Mouse (Mus musculus) heart, postnatal 0 days (tissue): ENCODE data around the gene Nrxn1. TPM values are rescaled to one million over a fixed set of nuclear protein-coding genes. Genes with fewer than 3 reads are reported as not detected.

Experiments
- ATAC-seq: fragments of 200-750 bp; cut with Nextera tagmentation; 2 replicates; pipeline ENCODE4 v1.8.0; 2017; ENCODE audit warnings: low read depth, moderate number of reproducible peaks, moderate library complexity; ENCODE audit not compliant: insufficient read depth
- DNase-seq: peaks from one replicate; pipeline ENCODE4 v3.0.0-alpha.2; 2016; ENCODE audit warnings: low spot score
- H3K27ac ChIP-seq: fragments of 300-500 bp; sonication (generic); 2 replicates; pipeline ENCODE4 v1.5.1; 2014; ENCODE audit warnings: low read depth, mild to moderate bottlenecking
- H3K27me3 ChIP-seq: fragments of 300-500 bp; sonication (generic); 2 replicates; pipeline ENCODE4 v1.6.1; 2014; ENCODE audit warnings: low read length, mixed read lengths; ENCODE audit not compliant: control insufficient read depth, insufficient read depth
- H3K36me3 ChIP-seq: fragments of 300-500 bp; sonication (generic); replicated peaks from 2 replicates; pipeline ENCODE4 v1.6.1; 2014; ENCODE audit warnings: low read length, mixed read lengths; ENCODE audit not compliant: control insufficient read depth, insufficient read depth
- H3K4me1 ChIP-seq: fragments of 300-500 bp; sonication (generic); 2 replicates; pipeline ENCODE4 v1.6.1; 2014; ENCODE audit warnings: antibody characterized with exemption; ENCODE audit not compliant: control insufficient read depth, insufficient read depth
- H3K4me2 ChIP-seq: fragments of 300-500 bp; sonication (generic); 2 replicates; pipeline ENCODE4 v1.6.1; 2014; ENCODE audit warnings: low read depth, mild to moderate bottlenecking, low read length, moderate library complexity
- H3K4me3 ChIP-seq: fragments of 300-500 bp; sonication (generic); 2 replicates; pipeline ENCODE4 v1.5.1; 2014; ENCODE audit warnings: low read depth, low read length
- H3K9ac ChIP-seq: fragments of 300-500 bp; sonication (generic); replicated peaks from 2 replicates; pipeline ENCODE4 v1.6.1; 2014; ENCODE audit warnings: low read depth, low read length, mixed read lengths
- H3K9me3 ChIP-seq: fragments of 300-500 bp; sonication (generic); replicated peaks from 2 replicates; pipeline ENCODE4 v1.6.1; 2016; ENCODE audit warnings: low read length; ENCODE audit not compliant: control insufficient read depth
- CTCF ChIP-seq: IDR thresholded peaks from 2 replicates; pipeline ENCODE4 v1.5.1; 2016; ENCODE audit warnings: antibody characterized with exemption, control low read depth, low read depth
- EP300 ChIP-seq: IDR thresholded peaks from 2 replicates; pipeline ENCODE4 v1.6.1; 2016; ENCODE audit warnings: antibody characterized with exemption, low read depth
- WGBS: fragments of 180-500 bp; shearing (Covaris S2); extraction: QIAGEN DNeasy Blood & Tissue Kit; methylation state at CpG from one replicate; pipeline ENCODE4 v1.1.7; 2014; 5-methylcytosine and 5-hydroxymethylcytosine counted together
- polyA plus RNA-seq: library from polyadenylated mRNA; unstranded; fragments of >200 nt; fragmentation: Nextera tagmentation; extraction: Ambion mirVana; gene quantifications from 2 replicates; pipeline ENCODE4 v1.2.1, GENCODE M21; 2015
- total RNA-seq: library from RNA; depleted of rRNA; stranded (reverse); fragments of >200 nt; gene quantifications from 2 replicates; pipeline ENCODE4 v1.2.3, GENCODE M21; 2014; ENCODE audit warnings: low replicate concordance

Nrxn1 gene
- total and polyA plus RNA-seq, 2 experiments from 2014 or later, result 1.1 to 4.1 TPM

DNA sequence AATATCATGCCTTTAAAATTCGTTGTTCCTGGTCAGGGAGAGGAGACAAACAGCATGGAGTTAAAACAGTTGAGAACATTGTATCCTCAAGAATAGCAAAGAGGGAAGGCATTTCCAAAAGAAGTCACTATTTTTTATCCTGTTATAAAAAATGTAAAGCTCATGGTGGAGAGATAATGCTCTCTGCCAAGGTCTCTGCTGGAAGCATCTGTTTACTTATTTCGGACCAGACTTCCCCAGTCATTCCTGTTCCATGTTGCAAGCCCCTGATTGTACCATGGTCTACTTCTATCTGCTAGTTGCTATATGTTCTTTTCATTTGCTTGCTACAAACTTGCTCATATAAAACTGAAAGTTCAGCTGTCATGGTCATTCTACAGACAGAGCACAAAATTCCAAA is 137.7 kb downstream of the Nrxn1 start:
- Histone ChIP-seq H3K4me2 (no peak overlapping the region), H3K4me1 (no peaks in the 10 kb centered on the region), H3K36me3 (no peaks in the 10 kb centered on the region), H3K27me3 (no peaks in the 10 kb centered on the region), H3K9ac (no peak overlapping the region), H3K27ac (no peak overlapping the region), H3K9me3 (no peaks in the 10 kb centered on the region), H3K4me3 (no peak overlapping the region)
- no peak for TF ChIP-seq CTCF
- no peak for TF ChIP-seq EP300
- no peak for DNase-seq
- WGBS, result 64% methylated on average over 2 of the region's 2 CpGs
- no peak for ATAC-seq

- TF ChIP-seq EP300 (no peak), CTCF (no peak)
- Histone ChIP-seq H3K9me3 (no peaks in the 10 kb centered on the region), H3K4me1 (no peaks in the 10 kb centered on the region), H3K4me3 (no peak overlapping the region), H3K9ac (no peak overlapping the region), H3K36me3 (no peaks in the 10 kb centered on the region), H3K27me3 (no peaks in the 10 kb centered on the region), H3K27ac (no peak overlapping the region), H3K4me2 (no peak overlapping the region)
- ATAC-seq, result no peak
- DNase-seq, result no peak
- 86% methylated on average over 2 of the region's 2 CpGs for WGBS
Observed at GRCm38 (mm10) chr17:90934929-90935328, 157.9 kb downstream of the Nrxn1 start.

DNA sequence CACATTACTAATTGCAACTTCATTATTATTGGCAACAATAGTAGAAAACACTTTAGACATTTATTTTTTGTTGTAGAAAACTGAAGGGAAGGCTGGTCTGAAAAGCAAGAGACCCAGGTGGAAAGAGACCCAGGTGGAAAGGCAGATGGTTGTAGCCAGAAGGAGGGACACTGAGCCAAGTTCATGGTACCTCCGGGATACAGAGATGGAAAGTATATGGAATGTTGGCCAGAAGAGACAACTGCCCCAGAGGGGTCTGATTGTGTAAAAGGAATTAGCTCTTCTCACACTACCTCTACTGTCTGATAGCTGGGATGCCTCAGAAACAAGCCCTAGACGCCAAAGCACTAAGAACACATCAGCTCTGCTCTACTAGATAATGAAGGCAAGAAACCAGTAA is 179.6 kb downstream of the Nrxn1 start:
- Histone ChIP-seq H3K27me3 (no peaks in the 10 kb centered on the region), H3K9ac (no peak overlapping the region), H3K4me3 (no peak overlapping the region), H3K9me3 (no peaks in the 10 kb centered on the region), H3K4me2 (no peak overlapping the region), H3K4me1 (no peaks in the 10 kb centered on the region), H3K36me3 (no peaks in the 10 kb centered on the region), H3K27ac (no peak overlapping the region)
- ATAC-seq, result no peak
- no peak for DNase-seq
- 61% methylated on average over 2 of the region's 2 CpGs for WGBS
- no peak for TF ChIP-seq CTCF
- no peak for TF ChIP-seq EP300

GRCm38 (mm10) chr17:90912746-90913145 is 180.1 kb downstream of the Nrxn1 start:
- no peak for DNase-seq
- ATAC-seq, result no peak
- Histone ChIP-seq H3K36me3 (no peaks in the 10 kb centered on the region), H3K4me2 (no peak overlapping the region), H3K4me3 (no peak overlapping the region), H3K4me1 (no peaks in the 10 kb centered on the region), H3K27me3 (no peaks in the 10 kb centered on the region), H3K9ac (no peak overlapping the region), H3K9me3 (no peaks in the 10 kb centered on the region), H3K27ac (no peak overlapping the region)
- no peak for TF ChIP-seq CTCF
- no peak for TF ChIP-seq EP300
- WGBS, result 61% methylated on average over 2 of the region's 2 CpGs

DNA sequence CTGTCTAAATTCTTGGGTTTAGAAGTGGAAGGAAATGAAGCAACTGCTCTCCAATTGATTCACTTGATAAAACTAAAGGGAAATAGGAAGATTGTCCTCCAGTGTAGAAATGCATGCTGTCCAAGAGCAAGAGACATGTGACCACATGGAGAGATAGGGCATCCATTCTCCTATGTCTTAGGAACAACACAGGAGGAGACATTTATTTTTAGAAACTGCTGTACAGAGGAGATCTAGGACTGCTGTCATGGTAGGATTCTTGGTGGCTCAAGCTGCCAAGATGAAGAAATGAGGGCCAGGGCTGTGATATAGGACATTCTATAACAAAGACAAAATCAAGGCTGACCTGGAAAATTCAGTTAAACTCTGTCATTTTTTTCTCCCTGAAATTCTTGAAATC is 180.5 kb downstream of the Nrxn1 start:
- TF ChIP-seq CTCF (no peak), EP300 (no peak)
- Histone ChIP-seq H3K9me3 (no peaks in the 10 kb centered on the region), H3K27ac (no peak overlapping the region), H3K4me1 (no peaks in the 10 kb centered on the region), H3K4me3 (no peak overlapping the region), H3K27me3 (no peaks in the 10 kb centered on the region), H3K9ac (no peak overlapping the region), H3K4me2 (no peak overlapping the region), H3K36me3 (no peaks in the 10 kb centered on the region)
- ATAC-seq (no peak), DNase-seq (no peak)
